Mouse (Mus musculus) lung, postnatal 0 days (tissue): ENCODE results near the gene Mpz.

ENCODE experiments used
- CTCF ChIP-seq: IDR thresholded peaks from 2 replicates; pipeline ENCODE4 v1.5.1; 2016; ENCODE audit warnings: antibody characterized with exemption, mild to moderate bottlenecking
- EP300 ChIP-seq: IDR thresholded peaks from 2 replicates; pipeline ENCODE4 v1.6.1; 2016; ENCODE audit warnings: antibody characterized with exemption, mild to moderate bottlenecking, control low read depth

DNA sequence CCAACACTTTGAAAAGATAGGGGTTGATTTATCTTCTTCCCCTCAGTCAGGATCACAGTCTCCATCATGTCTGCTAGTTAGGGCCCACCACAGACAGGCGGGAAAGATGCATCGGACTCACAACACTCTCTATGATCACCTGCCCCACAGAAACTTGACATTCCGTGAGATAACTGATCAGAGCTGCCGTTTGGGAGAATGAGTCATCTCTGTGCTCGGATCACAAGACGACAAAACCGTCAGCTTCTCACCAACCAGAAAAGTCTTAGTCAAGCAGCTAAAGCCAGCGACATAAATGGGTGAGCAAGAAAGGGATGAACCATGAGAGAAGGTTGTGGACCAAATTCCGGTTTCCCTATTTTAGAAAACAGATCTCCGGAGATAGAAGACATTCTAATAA lies 41.8 kb downstream of the Mpz start:
- TF ChIP-seq EP300: no peak
- TF ChIP-seq CTCF: no peak
